Mouse (Mus musculus): ENCODE data around the gene Akt1.

Akt1 gene

GRCm38 (mm10) chr12:112625700-112626099 lies 49.0 kb downstream of the Akt1 start:
- no peak for DNase-seq

GRCm38 (mm10) chr12:112623742-112624141 lies 50.9 kb downstream of the Akt1 start:
- peak; percentile 78 for DNase-seq

DNA sequence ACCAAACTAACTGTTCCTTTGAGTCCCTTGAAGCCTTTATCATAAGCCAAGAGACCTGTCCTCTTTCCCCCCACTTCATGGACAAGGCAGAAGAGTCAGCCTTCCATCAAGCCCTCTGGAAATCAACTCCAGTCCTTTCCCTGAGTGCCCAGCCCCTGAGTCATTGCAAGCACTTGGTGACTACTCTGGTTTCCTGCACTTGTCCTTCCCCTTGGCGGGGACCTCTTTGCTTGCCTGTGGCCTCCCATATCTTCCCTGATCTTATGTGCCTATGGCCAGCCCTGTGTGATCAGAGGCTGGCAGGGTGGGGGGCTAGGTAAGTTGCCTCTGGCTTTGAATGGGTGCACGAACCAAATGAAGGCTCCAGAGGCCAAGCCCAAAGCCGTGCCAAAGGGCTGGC lies 52.8 kb downstream of the Akt1 start:
- DNase-seq, result no peak

DNA sequence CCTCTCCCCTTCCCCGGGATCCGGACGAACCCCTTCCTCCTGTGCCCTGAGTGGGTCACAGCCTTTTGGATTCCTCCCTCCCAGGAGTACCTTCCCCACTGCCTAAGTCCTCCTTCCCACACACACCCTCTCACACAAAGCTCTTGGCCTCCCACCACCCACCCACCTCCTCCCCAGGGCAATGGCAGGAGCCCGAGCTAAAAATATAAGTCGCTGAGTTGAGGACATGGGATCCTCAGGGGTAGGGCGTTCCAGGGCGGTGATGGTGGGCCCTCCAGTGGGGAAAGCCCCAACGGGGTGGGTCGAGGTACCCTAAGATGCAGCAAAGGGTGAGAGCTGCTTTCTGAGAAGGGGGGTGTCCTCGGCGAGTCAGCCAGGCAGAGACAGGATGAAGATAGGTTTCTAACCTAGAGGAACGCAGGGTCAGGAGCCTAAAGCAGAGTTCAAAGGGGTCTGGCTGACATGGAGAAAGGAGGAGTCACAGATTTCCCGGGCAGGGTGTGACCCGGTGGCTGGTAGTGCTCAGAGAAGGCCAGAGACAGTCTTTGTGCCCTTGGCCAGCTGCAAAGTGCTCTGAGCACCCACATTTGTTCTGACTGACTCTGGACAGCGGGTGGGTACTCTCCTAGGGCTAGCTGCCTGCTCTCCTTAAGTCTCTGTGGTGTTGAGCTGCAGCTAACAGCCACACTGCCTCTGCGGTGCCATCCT lies 54.2 kb downstream of the Akt1 start:
- DNase-seq, result no peak

GRCm38 (mm10) chr12:112619686-112620353 lies 54.9 kb downstream of the Akt1 start, which contains the start of gene Adssl1:
Gene Adssl1 (plus strand): TSS chr12:112620045.
- peak; percentile 75 for DNase-seq

DNA sequence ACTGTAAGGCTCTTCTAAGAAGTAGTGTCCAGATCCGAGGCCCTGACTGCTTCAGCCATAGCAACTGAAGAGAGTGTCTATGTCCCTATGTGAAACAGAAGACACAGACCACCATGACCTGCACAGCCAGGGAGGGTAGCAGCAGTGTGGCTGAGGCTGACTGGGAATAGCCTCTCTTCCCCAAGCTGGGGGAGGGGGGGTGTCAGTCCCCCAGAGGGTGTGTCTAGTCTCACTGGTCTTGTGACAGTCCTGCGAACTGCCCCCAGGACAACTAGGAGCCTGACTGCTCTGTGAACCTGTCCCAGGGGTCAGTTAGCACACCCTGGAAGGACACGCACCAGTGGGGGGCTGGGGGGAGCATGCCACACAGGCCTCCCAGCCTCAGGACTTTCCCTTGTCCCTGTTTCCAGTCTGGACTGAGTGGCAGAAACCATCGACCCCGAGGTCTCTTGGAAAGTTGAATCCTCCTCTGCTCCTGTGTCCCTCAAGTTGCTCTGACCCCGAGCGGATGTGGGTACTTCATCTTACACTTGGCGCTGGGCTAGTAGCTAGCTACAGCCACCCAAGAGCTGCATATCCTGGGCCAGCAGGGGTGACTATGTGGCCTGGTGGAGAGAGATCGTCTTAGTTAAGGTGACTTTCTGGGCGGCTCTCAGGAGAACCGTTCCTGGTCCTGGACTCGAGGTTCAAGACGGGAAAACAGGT lies 55.6 kb downstream of the Akt1 start:
- DNase-seq, result no peak

- peak; percentile 68 for DNase-seq
Measured at GRCm38 (mm10) chr12:112617898-112618380, 56.7 kb downstream of the Akt1 start.

DNA sequence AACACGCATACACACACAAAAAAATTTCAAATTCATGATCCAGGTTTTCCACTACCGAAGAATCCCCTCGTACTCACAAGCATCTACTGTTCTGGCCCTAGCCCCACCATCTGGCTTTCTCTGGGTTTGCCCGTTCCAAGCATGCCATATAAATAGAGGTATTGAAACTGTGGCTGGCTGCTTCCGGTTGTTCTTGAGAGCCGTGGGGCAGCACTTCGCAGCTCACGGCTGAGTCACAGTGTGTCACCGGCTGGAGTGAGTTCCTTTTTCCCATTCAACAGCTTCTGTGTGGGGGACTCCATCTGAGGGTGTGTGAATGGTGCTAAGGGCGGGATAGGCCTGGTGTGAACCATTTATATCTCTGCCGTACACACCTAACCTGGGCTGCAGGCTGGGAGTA lies 57.5 kb downstream of the Akt1 start:
- no peak for DNase-seq

DNA sequence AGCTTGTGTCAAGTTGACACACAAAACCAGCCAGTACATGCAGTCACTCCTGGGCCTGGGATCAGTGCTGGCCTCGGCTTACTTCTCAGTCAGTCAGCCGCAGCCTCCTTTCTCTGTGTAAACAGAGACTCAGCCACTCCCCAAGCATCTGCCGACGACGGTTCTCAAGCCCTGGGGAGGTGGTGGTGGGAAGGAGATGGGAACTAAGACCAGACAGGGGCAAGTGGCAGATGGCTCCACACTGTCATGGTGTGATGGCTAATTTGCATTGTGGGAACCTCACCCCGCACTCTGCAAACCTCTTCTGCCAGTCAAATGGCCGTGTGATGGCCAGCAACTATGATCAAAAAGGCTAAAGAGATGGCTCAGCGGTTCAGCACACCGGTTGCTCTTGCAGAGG lies 58.0 kb downstream of the Akt1 start:
- DNase-seq, result no peak

GRCm38 (mm10) chr12:112609031-112609430 lies 65.7 kb downstream of the Akt1 start:
- no peak for DNase-seq

DNA sequence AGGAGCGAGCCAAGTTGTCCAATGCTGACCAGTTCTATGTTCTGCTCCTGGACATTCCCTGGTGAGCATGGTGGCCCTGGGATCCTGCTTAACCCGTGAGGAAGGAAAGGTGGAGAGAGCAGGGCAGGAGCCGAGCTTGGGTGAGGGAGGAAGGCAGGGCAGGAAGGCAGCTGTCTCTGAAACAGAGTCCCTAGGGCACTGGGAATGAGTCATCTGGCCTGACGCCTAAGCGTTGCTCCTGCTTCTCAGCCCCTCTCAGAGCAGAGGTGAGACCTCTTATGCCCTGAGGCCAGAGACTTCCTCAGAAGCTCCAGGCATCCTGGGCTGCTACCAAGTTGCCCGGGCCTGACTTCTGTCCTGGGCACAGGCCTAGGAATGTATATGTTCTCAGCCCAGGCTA lies 67.7 kb downstream of the Akt1 start:
- no peak for DNase-seq

- DNase-seq, result peak; percentile 71
Measured at GRCm38 (mm10) chr12:112605766-112606165, 68.9 kb downstream of the Akt1 start.

GRCm38 (mm10) chr12:112604709-112605649 lies 69.7 kb downstream of the Akt1 start:
- DNase-seq, result peak; percentile 62

DNA sequence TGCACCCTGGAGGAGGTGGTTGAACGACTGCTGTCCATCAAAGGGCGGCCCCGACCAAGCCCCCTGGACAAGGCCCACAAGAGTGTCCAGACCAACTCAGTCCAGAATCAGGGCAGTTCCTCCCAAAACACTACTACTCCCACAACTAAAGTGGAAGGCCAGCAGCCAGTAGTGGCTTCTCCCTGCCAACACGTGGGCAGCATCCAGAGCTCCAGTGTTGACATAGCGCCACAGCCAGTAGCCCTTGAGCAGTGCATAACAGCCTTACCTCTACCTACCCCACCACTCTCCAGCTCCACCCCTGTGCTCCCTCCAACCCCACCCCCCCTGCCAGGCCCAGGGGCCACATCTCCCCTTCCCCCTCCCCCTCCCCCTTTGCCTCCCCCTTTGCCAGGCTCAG lies 70.7 kb downstream of the Akt1 start:
- no peak for DNase-seq

Measured in liver (tissue).